Mouse (Mus musculus): ENCODE results near the gene Ciao1. TPM values are rescaled to one million over a fixed set of nuclear protein-coding genes. Genes with fewer than 3 reads are reported as not detected.
A peak's percentile ranks its signal among the peaks of the same experiment; 100 is the strongest.

The Ciao1 gene
- total RNA-seq (2014; rRNA removed) (53.0 and 56.1 TPM in 2 replicates), polyA plus RNA-seq (2015; fragmentation: Nextera tagmentation; extraction: Ambion mirVana) (30.0 and 35.3 TPM in 2 replicates)

DNA sequence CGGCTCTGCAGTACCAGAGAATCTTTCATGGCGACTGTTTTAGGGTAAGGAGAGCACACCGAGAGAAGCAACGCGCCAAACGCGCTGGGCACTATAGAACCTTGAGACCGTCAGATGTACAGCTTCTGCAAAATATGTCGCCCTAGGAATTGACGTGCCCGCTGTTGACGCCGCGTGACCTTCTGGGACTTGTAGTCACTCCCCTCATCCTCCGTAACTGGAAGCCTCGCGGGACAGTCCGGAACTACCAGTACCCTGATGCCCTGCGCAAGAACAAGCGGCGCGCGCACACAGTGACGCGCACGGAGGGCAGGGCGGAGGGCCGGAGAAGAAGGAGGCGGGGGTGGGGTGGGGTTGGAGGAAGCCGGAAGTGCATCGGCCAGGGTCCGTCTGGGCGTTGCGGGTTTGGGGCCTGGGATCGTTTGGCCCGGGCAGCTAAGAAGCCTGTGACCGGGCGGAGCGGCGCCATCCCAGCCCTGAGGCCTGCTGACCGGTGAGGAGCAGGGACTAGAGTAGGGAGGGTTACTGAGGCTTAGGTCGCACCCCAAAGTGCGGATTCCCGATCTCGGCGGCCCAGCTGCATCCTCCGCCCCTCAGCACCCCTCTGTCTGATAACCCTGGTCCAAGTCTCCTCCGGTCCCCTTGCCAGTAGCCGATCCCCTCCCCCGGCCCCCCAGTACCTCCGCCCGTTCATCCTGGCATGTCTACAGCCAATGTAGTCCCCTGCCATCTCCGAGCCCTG is at the start of gene Ciao1, which contains the start of gene Tmem127:
Ciao1 (minus strand) TSS at position 225 of the 742 bp plus-strand sequence.
Tmem127 (plus strand) TSS at position 317 of the 742 bp plus-strand sequence.
- H3K27me3 ChIP-seq (ENCODE audit: insufficient read depth, low read length), result no peaks in the 10 kb centered on the region
- DNase-seq (ENCODE audit: low spot score) (peak; percentile 100), ATAC-seq (peak; percentile 98)
- peak within 1 kb of the TSS; percentile 89 for H3K4me2 ChIP-seq (ENCODE audit: low read depth, low read length)
- H3K9ac ChIP-seq (replicated peaks; ENCODE audit: low read length), result peak within 1 kb of the TSS; percentile 92
- H3K4me3 ChIP-seq (ENCODE audit: low read length), result peak within 1 kb of the TSS; percentile 93
- peak within 1 kb of the TSS; percentile 91 for H3K27ac ChIP-seq
- no peak for TF ChIP-seq CTCF (IDR thresholded peaks at IDR 0.05; ENCODE audit: low read depth)
- H3K4me1 ChIP-seq (ENCODE audit: insufficient read depth, low read length), result peaks cover 15% of the 10 kb centered on the region
- H3K9me3 ChIP-seq (ENCODE audit: low read length), result no peaks in the 10 kb centered on the region
- H3K36me3 ChIP-seq (ENCODE audit: insufficient read depth, low read length), result peaks cover 13% of the 10 kb centered on the region; the same call in 1 of the 2 replicates
- under 1% methylated on average over 47 of the region's 53 CpGs for WGBS

DNA sequence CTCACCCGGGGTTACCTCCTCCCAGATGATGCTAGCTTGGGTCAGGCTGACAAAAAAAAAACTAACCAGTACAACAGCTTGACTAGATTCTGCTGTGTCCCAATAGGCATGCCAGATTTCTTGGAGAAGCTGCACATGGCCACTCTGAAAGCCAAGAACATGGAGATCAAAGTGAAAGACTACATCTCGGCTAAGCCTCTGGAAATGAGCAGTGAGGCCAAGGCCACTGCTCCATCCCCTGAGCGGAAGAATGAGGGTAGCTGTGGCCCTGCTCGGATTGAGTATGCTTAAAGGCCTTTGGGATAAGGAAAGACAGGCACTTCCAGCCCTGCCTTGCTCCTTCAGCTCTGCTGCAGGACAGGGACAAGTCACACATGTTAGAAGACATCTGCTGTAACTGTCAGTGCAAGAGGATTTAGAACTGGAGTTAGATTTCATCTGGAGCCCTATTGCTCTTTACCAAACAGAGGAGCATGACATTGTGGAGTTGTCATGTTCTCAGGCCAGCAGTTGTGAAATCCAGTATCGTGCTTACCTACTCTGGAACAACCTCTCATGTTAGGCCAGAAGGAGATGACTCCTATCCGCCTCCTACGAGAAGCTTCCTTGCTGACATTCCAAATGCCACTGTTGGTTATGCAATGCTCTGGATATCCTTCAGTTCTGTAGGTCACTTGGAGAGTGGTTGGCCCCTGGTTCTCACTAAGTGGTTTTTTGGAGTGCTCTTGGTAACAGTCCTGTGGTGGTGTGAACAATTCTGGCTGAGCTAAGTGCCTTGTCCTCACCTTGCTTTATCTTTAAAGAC is 49.6 kb upstream of the Ciao1 start:
- Histone ChIP-seq H3K4me2 (ENCODE audit: low read depth, low read length) (no peak overlapping the region), H3K4me1 (ENCODE audit: insufficient read depth, low read length) (no peaks in the 10 kb centered on the region), H3K36me3 (ENCODE audit: insufficient read depth, low read length) (peaks cover 66% of the 10 kb centered on the region), H3K9me3 (ENCODE audit: low read length) (no peaks in the 10 kb centered on the region), H3K27ac (no peak overlapping the region), H3K27me3 (ENCODE audit: insufficient read depth, low read length) (no peaks in the 10 kb centered on the region), H3K4me3 (ENCODE audit: low read length) (no peak overlapping the region), H3K9ac (replicated peaks; ENCODE audit: low read length) (no peak overlapping the region)
- WGBS, result 89% methylated on average over 7 of the region's 7 CpGs
- DNase-seq (ENCODE audit: low spot score) (no peak), ATAC-seq (no peak)
- no peak for TF ChIP-seq CTCF (IDR thresholded peaks at IDR 0.05; ENCODE audit: low read depth)

DNA sequence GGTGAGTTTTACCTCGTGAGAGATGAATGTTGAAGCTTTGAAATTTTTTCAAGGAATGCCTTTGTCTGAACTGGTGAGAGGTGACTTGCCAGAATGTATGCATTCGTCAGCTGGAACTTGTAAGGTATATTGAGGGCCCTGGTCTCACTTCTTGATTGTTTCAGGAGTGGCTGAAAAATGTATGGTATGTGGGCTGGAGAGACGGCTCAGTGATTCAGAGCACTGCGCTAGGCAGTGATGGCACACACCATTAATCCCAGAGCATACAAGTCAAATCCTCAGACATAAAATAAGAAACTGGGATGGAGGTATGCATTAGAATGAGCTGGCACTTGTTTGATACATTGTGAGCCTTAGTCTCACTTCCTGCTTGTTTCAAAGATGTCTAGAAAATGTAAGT is 44.6 kb upstream of the Ciao1 start:
- no peak for TF ChIP-seq CTCF (IDR thresholded peaks at IDR 0.05; ENCODE audit: low read depth)
- Histone ChIP-seq H3K4me1 (ENCODE audit: insufficient read depth, low read length) (no peaks in the 10 kb centered on the region), H3K36me3 (ENCODE audit: insufficient read depth, low read length) (peaks cover 53% of the 10 kb centered on the region), H3K9ac (replicated peaks; ENCODE audit: low read length) (no peak overlapping the region), H3K4me2 (ENCODE audit: low read depth, low read length) (no peak overlapping the region), H3K27me3 (ENCODE audit: insufficient read depth, low read length) (no peaks in the 10 kb centered on the region), H3K4me3 (ENCODE audit: low read length) (no peak overlapping the region), H3K9me3 (ENCODE audit: low read length) (no peaks in the 10 kb centered on the region), H3K27ac (no peak overlapping the region)
- 88% methylated on average over 4 of the region's 4 CpGs for WGBS
- no peak for ATAC-seq
- no peak for DNase-seq (ENCODE audit: low spot score)

DNA sequence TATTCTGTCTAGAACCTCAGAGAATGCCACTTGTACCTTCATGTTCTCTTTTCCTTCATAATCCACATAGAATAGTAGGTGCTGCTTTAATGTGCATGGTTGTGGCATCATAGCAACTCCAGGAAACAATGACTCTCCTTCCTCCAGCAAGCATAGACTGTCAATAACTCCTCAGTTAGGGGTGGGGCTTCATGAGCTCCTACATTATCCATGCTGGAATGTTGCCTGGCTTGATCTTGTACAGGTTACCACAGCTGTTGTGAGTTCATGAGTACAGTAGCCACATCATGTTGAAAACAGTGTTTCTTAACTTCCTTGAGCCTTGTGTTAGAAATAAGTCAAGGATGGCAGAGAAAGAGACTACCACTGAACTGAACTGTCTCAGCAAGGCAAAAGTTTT is 30.5 kb upstream of the Ciao1 start:
- no peak for ATAC-seq
- Histone ChIP-seq H3K36me3 (ENCODE audit: insufficient read depth, low read length) (no peaks in the 10 kb centered on the region), H3K4me3 (ENCODE audit: low read length) (no peak overlapping the region), H3K9me3 (ENCODE audit: low read length) (no peaks in the 10 kb centered on the region), H3K4me1 (ENCODE audit: insufficient read depth, low read length) (no peaks in the 10 kb centered on the region), H3K4me2 (ENCODE audit: low read depth, low read length) (no peak overlapping the region), H3K9ac (replicated peaks; ENCODE audit: low read length) (no peak overlapping the region), H3K27me3 (ENCODE audit: insufficient read depth, low read length) (no peaks in the 10 kb centered on the region), H3K27ac (no peak overlapping the region)
- no peak for DNase-seq (ENCODE audit: low spot score)
- no peak for TF ChIP-seq CTCF (IDR thresholded peaks at IDR 0.05; ENCODE audit: low read depth)

DNA sequence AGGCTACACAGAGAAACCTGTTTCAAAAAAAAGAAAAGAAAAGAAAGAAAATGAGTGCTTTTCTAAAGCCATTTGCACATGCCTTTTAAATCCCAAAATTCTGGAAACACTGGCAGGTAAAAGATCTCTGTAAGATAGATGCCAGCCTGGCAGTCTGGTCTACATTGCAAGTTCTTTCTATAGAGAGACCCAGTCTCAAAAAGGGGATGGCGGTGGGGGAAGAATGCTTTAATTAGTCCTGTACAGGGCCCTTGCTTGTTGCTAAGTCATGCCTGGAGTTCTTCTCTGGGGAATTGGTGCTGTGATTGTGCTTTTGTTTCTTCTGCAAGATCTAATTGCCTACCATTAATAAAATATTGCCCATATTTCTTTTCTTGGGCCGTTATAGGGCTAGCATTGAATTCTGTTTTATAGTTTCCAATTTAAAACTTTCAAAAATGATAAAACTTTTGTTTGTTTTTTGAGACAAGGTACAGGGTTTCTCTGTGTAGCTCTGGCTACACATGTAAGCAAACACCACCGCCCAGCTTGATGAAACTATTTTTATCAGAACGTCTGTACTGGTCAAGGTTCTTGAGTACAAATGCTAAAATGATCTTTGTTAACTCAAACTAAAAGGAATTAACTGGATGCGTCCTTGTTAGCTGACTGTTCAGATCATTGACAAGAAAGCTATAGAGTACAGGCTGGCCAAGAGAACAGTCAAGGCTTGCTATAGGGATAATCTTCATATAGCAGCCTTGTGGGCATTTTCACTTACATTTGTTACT is 28.1 kb upstream of the Ciao1 start:
- no peak overlapping the region for H3K4me3 ChIP-seq (ENCODE audit: low read length)

DNA sequence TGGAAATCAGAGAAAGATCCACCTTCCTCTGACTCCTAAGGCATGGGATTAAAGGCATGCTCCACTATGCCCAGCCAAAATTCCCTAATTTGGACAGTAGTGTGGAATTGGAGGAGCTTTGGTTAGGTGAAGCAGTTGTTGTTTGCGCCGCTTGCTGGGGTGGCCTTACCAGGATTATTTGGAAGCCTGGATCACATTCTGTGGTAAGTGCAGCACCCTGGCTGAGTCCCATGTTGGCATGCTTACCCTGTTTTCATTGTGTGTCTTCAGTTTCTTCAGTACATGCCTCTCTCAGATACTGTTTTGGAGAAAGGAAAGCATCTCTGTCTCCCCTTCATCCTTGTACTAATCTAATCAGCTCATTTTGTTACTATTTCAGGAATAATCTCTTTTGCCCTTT is 27.0 kb upstream of the Ciao1 start:
- Histone ChIP-seq H3K4me3 (ENCODE audit: low read length) (no peak overlapping the region), H3K27ac (no peak overlapping the region), H3K4me2 (ENCODE audit: low read depth, low read length) (no peak overlapping the region), H3K4me1 (ENCODE audit: insufficient read depth, low read length) (peaks cover 5% of the 10 kb centered on the region; the same call in 1 of the 2 replicates), H3K9ac (replicated peaks; ENCODE audit: low read length) (no peak overlapping the region), H3K9me3 (ENCODE audit: low read length) (no peaks in the 10 kb centered on the region), H3K36me3 (ENCODE audit: insufficient read depth, low read length) (no peaks in the 10 kb centered on the region), H3K27me3 (ENCODE audit: insufficient read depth, low read length) (no peaks in the 10 kb centered on the region)
- 84% methylated on average over 2 of the region's 2 CpGs for WGBS
- DNase-seq (ENCODE audit: low spot score) (no peak), ATAC-seq (no peak)
- no peak for TF ChIP-seq CTCF (IDR thresholded peaks at IDR 0.05; ENCODE audit: low read depth)

More for the DNA sequence above, 28.1 kb upstream of the Ciao1 start:
- Histone ChIP-seq H3K36me3 (ENCODE audit: insufficient read depth, low read length) (no peaks in the 10 kb centered on the region), H3K4me2 (ENCODE audit: low read depth, low read length) (no peak overlapping the region), H3K27me3 (ENCODE audit: insufficient read depth, low read length) (no peaks in the 10 kb centered on the region), H3K27ac (no peak overlapping the region), H3K4me1 (ENCODE audit: insufficient read depth, low read length) (peaks cover 5% of the 10 kb centered on the region; the same call in 1 of the 2 replicates), H3K9me3 (ENCODE audit: low read length) (no peaks in the 10 kb centered on the region), H3K9ac (replicated peaks; ENCODE audit: low read length) (no peak overlapping the region)
- 79% methylated on average over 5 of the region's 5 CpGs for WGBS
- no peak for TF ChIP-seq CTCF (IDR thresholded peaks at IDR 0.05; ENCODE audit: low read depth)
- ATAC-seq (no peak), DNase-seq (ENCODE audit: low spot score) (no peak)

All from hindbrain, postnatal 0 days (tissue).